Mouse (Mus musculus) CH12.LX (cell line): ENCODE measurements around the gene Cav1. TPM values are rescaled to one million over a fixed set of nuclear protein-coding genes. Genes with fewer than 3 reads are reported as not detected.

ENCODE experiments used
- DNase-seq: peaks from one replicate; pipeline ENCODE4 v3.0.0-alpha.2; 2013; ENCODE audit errors: extremely low read depth
- H3K27ac ChIP-seq: 2 replicates; pipeline ENCODE4 v1.5.1; 2012; ENCODE audit warnings: low read depth, mild to moderate bottlenecking, control low read depth, moderate library complexity; ENCODE audit not compliant: insufficient read depth
- H3K27me3 ChIP-seq: replicated peaks from 2 replicates; pipeline ENCODE3; 2012; ENCODE audit warnings: inconsistent platforms
- H3K36me3 ChIP-seq, 2 experiments: replicated peaks in 1 of 2; 2 replicates each; pipeline versions ENCODE3 to v1.6.1; 2012; ENCODE audit warnings: inconsistent platforms in 1 of 2, low read length in 1 of 2, mild to moderate bottlenecking in 1 of 2, mixed read lengths in 1 of 2, moderate library complexity in 1 of 2; ENCODE audit not compliant: control insufficient read depth in 1 of 2, insufficient read depth in 1 of 2
- H3K4me1 ChIP-seq, 2 experiments: 2 replicates each; pipeline ENCODE4 v1.6.1; 2012; ENCODE audit warnings: inconsistent platforms in 1 of 2, moderate library complexity in 1 of 2; ENCODE audit not compliant: insufficient read depth in 2 of 2, control insufficient read depth in 1 of 2
- H3K4me2 ChIP-seq: 2 replicates; pipeline ENCODE4 v1.6.1; 2012; ENCODE audit warnings: low read depth, mild to moderate bottlenecking, control low read depth; ENCODE audit not compliant: poor library complexity, insufficient read depth, severe bottlenecking
- H3K4me3 ChIP-seq, 3 experiments: fragments of 150-350 bp in 1 of 3; sonication (generic) in 1 of 3; replicated peaks in 1 of 3; 2 replicates each; pipeline versions ENCODE3 to v1.5.1; 2011 to 2012; ENCODE audit warnings: low read depth in 2 of 3, low read length in 2 of 3, mild to moderate bottlenecking in 2 of 3, moderate library complexity in 2 of 3, control low read depth in 1 of 3, improper control_type of control experiment in 1 of 3, inconsistent platforms in 1 of 3, mixed read lengths in 1 of 3; ENCODE audit not compliant: poor library complexity in 1 of 3
- H3K79me2 ChIP-seq: replicated peaks from 2 replicates; pipeline ENCODE4 v1.6.1; 2012; ENCODE audit warnings: mild to moderate bottlenecking, moderate library complexity; ENCODE audit not compliant: control insufficient read depth, poor library complexity, insufficient read depth, severe bottlenecking; ENCODE audit errors: extremely low read depth
- H3K9ac ChIP-seq: 2 replicates; pipeline ENCODE4 v1.6.1; 2012; ENCODE audit warnings: low read depth, mild to moderate bottlenecking, control low read depth, moderate library complexity; ENCODE audit not compliant: insufficient read depth
- H3K9me3 ChIP-seq: replicated peaks from 2 replicates; pipeline ENCODE3; 2012; ENCODE audit warnings: low read length, inconsistent platforms, mixed read lengths
- CTCF ChIP-seq, 2 experiments: IDR thresholded peaks in 1 of 2; conservative IDR thresholded peaks in 1 of 2; 2 replicates each; pipeline ENCODE4 v1.5.1; 2011 to 2012; ENCODE audit warnings: low read depth in 2 of 2, low read length in 2 of 2, improper control_type of control experiment in 1 of 2, inconsistent platforms in 1 of 2, mild to moderate bottlenecking in 1 of 2, moderate library complexity in 1 of 2
- ELF1 ChIP-seq: IDR thresholded peaks from 2 replicates; pipeline ENCODE4 v1.6.1; 2014; ENCODE audit warnings: low read depth, mild to moderate bottlenecking, inconsistent platforms, low read length, improper control_type of control experiment
- EP300 ChIP-seq: IDR thresholded peaks from 2 replicates; pipeline ENCODE4 v1.6.1; 2011; ENCODE audit warnings: low read length, improper control_type of control experiment
- ETS1 ChIP-seq: conservative IDR thresholded peaks from 2 replicates; pipeline ENCODE4 v1.6.1; 2012; ENCODE audit warnings: low read depth, mild to moderate bottlenecking, inconsistent platforms, low read length, improper control_type of control experiment, moderate library complexity
- JUN ChIP-seq: IDR thresholded peaks from 2 replicates; pipeline ENCODE4 v1.6.1; 2011; ENCODE audit warnings: low read depth, mild to moderate bottlenecking, low read length, improper control_type of control experiment, moderate library complexity; ENCODE audit not compliant: insufficient read depth
- JUND ChIP-seq: conservative IDR thresholded peaks from 2 replicates; pipeline ENCODE4 v1.6.1; 2011; ENCODE audit warnings: low read depth, low read length, improper control_type of control experiment
- KAT2A ChIP-seq: IDR thresholded peaks from 2 replicates; pipeline ENCODE4 v1.6.1; 2012; ENCODE audit warnings: low read length, improper control_type of control experiment, inconsistent platforms; ENCODE audit not compliant: insufficient replicate concordance
- MAX ChIP-seq: IDR thresholded peaks from 2 replicates; pipeline ENCODE4 v1.6.1; 2011; ENCODE audit warnings: low read length, improper control_type of control experiment
- MAZ ChIP-seq: IDR thresholded peaks from 2 replicates; pipeline ENCODE4 v1.6.1; 2012; ENCODE audit warnings: low read depth, mild to moderate bottlenecking, inconsistent platforms, low read length, improper control_type of control experiment, moderate library complexity
- MXI1 ChIP-seq: IDR thresholded peaks from 2 replicates; pipeline ENCODE4 v1.6.1; 2011; ENCODE audit warnings: mild to moderate bottlenecking, low read depth, low read length, improper control_type of control experiment
- MYC ChIP-seq: IDR thresholded peaks from 2 replicates; pipeline ENCODE4 v1.6.1; 2011; ENCODE audit warnings: low read depth, mild to moderate bottlenecking, improper control_type of control experiment, low read length
- SIN3A ChIP-seq: IDR thresholded peaks from 2 replicates; pipeline ENCODE4 v1.6.1; 2012; ENCODE audit warnings: low read length, improper control_type of control experiment, inconsistent platforms
- SMC3 ChIP-seq: IDR thresholded peaks from 2 replicates; pipeline ENCODE4 v1.6.1; 2011; ENCODE audit warnings: low read depth, low read length, improper control_type of control experiment
- TCF12 ChIP-seq: IDR thresholded peaks from 2 replicates; pipeline ENCODE4 v1.6.1; 2014; ENCODE audit warnings: low read depth, mild to moderate bottlenecking, inconsistent platforms, low read length, improper control_type of control experiment
- USF1 ChIP-seq: IDR thresholded peaks from 2 replicates; pipeline ENCODE4 v1.6.1; 2014; ENCODE audit warnings: low read depth, mild to moderate bottlenecking, inconsistent platforms, low read length, improper control_type of control experiment
- ZC3H11A ChIP-seq: IDR thresholded peaks from 2 replicates; pipeline ENCODE4 v1.6.1; 2012; ENCODE audit warnings: low read depth, mild to moderate bottlenecking, inconsistent platforms, low read length, improper control_type of control experiment
- ZNF384 ChIP-seq: IDR thresholded peaks from 2 replicates; pipeline ENCODE4 v1.6.1; 2012; ENCODE audit warnings: low read depth, low read length, improper control_type of control experiment, inconsistent platforms
- dilution Hi-C: fragments of 300-500 bp; cut with MboI; formaldehyde crosslinking; loops from 2 replicates; pipeline ENCODE4 v1.14.3; 2020; ENCODE audit warnings: low sequenced_read_pairs; ENCODE audit not compliant: extremely low pct_unique_long_range_greater_than_20kb, extremely low pct_ligation_motif_present
- in situ Hi-C: fragments of 300-500 bp; cut with MboI; formaldehyde crosslinking; loops from 3 replicates; pipeline ENCODE4 v1.14.3; 2019; ENCODE audit warnings: low sequenced_read_pairs, low pct_ligation_motif_present, low pct_unique_long_range_greater_than_20kb, mixed read lengths
- polyA plus RNA-seq: library from polyadenylated mRNA; unstranded; fragments of >175 nt; gene quantifications from 2 replicates; pipeline ENCODE4 v1.2.1, GENCODE M21; 2012; ENCODE audit warnings: low read depth; ENCODE audit not compliant: insufficient read length
- total RNA-seq, 2 experiments: library from RNA; depleted of rRNA; stranded (reverse); fragments of 300-350 nt in 1 of 2; fragments of >200 nt in 1 of 2; gene quantifications; 2 replicates each; pipeline ENCODE4 v1.2.3; 2012 to 2014

Gene Cav1
- total and polyA plus RNA-seq, 3 experiments = not detected

- Histone ChIP-seq H3K36me3 (no peaks in the 10 kb centered on the region), H3K4me3 (no peak overlapping the region), H3K4me2 (no peak overlapping the region), H3K4me1 (no peaks in the 10 kb centered on the region), H3K27me3 (no peaks in the 10 kb centered on the region), H3K9ac (no peak overlapping the region), H3K9me3 (no peaks in the 10 kb centered on the region), H3K27ac (no peak overlapping the region), H3K79me2 (no peaks in the 10 kb centered on the region)
- dilution Hi-C loops = no loop called here
- no peak for DNase-seq
- in situ Hi-C loops = no loop called here
- TF ChIP-seq ELF1 = no peak
- TF ChIP-seq SIN3A = no peak
- TF ChIP-seq ZC3H11A = no peak
- no peak for TF ChIP-seq KAT2A
- no peak for TF ChIP-seq TCF12
Observed at GRCm38 (mm10) chr6:17258911-17259310, 47.2 kb upstream of the Cav1 start.

GRCm38 (mm10) chr6:17262786-17263185, 43.3 kb upstream of the Cav1 start:
- H3K27me3 ChIP-seq = no peaks in the 10 kb centered on the region
- H3K4me3 ChIP-seq = no peak overlapping the region
- TF ChIP-seq EP300 (no peak), CTCF (conservative IDR thresholded peaks at IDR 0.05 in 1 of 2, IDR thresholded peaks at IDR 0.05 in 1 of 2; ENCODE audit: low read depth in 2 of 2, low read length in 2 of 2) (no peak), MXI1 (no peak), MAX (no peak), ETS1 (no peak), JUND (no peak), TCF12 (no peak), MYC (no peak), ZNF384 (no peak), MAZ (no peak), JUN (no peak), USF1 (no peak), KAT2A (no peak), SMC3 (no peak)
- H3K36me3 ChIP-seq = no peaks in the 10 kb centered on the region
- H3K79me2 ChIP-seq = no peaks in the 10 kb centered on the region
- no peaks in the 10 kb centered on the region for H3K4me1 ChIP-seq
- H3K4me2 ChIP-seq = no peak overlapping the region
- dilution Hi-C loops = no loop called here
- H3K27ac ChIP-seq = no peak overlapping the region
- no peak for DNase-seq
- in situ Hi-C loops = no loop called here
- H3K9ac ChIP-seq = no peak overlapping the region
- no peaks in the 10 kb centered on the region for H3K9me3 ChIP-seq
